Mouse (Mus musculus) heart, adult 8-10 months (tissue): ENCODE data around the gene Prp2. TPM values are rescaled to one million over a fixed set of nuclear protein-coding genes. Genes with fewer than 3 reads are reported as not detected.
"Not testable (repeated sequence)": the region's sequence is repeated elsewhere in the genome, so short reads cannot be mapped to it uniquely, and the experiment has no call there.

Experiments used
- DNase-seq: peaks from one replicate; pipeline ENCODE4 v3.0.0; 2022; ENCODE audit warnings: low spot score
- total RNA-seq, 4 experiments: library from RNA; stranded (reverse); gene quantifications; 2 replicates each; pipeline ENCODE4 v1.2.4; 2022

Gene Prp2
- total RNA-seq, result not detected

GRCm38 (mm10) chr6:132595613-132596012, at the start of gene Prp2:
TSS of gene Prp2 (plus strand) at chr6:132595913.
- not testable (repeated sequence) for DNase-seq

GRCm38 (mm10) chr6:132569509-132569908, 26.2 kb upstream of the Prp2 start, which contains the start of gene Prh1:
TSS of gene Prh1 (plus strand) at chr6:132569809.
- DNase-seq, result not testable (repeated sequence)

- no peak for DNase-seq
These were observed 53.7 kb downstream of the Prp2 start for GRCm38 (mm10) chr6:132649399-132649798.

Other genes starting within 250 kb of the Prp2 start
- not detected for gene Gm8882, start 231.8 kb upstream of the Prp2 start, total RNA-seq
- gene Prh1, start 26.1 kb upstream of the Prp2 start, total RNA-seq, result not detected
- gene A630073D07Rik, start 55.6 kb downstream of the Prp2 start, total RNA-seq, result not detected
- gene Tas2r120, start 61.0 kb downstream of the Prp2 start, total RNA-seq, result not detected
- not detected for gene Tas2r121, start 105.1 kb downstream of the Prp2 start, total RNA-seq
- not detected for gene Tas2r122, start 116.0 kb downstream of the Prp2 start, total RNA-seq
- not detected for gene Tas2r115, start 142.1 kb downstream of the Prp2 start, total RNA-seq
- not detected for gene Tas2r124, start 158.8 kb downstream of the Prp2 start, total RNA-seq
- gene Tas2r102, start 166.2 kb downstream of the Prp2 start, total RNA-seq, result not detected
- not detected for gene Tas2r136, start 182.2 kb downstream of the Prp2 start, total RNA-seq
- not detected for gene Tas2r117, start 206.9 kb downstream of the Prp2 start, total RNA-seq